Comparison of ENCODE assay signal across 29 mouse cellular contexts in the genomic region with DNA sequence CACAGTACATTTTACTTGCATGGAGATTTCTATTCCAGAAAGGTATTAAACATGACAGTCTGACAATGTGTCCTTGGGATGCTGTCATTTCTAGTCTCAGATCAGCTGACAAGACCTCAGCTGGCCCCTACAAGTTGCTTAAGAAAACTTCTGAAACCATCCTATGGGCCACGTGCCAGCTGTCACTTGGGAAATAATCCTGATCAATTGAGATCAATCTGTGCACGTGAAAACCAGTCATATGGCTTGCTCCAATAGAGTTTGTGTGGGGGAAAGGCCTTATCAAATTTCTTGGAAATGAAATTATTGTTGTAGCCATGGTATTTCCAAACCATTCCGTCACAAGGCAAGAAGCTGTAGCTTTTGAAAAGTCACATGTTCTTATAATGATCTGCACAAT. TPM values are rescaled to one million over a fixed set of nuclear protein-coding genes. Genes with fewer than 3 reads are reported as not detected.
DNase-seq lines count a peak whose midpoint lies in the region.
"Had no signal": no experiment of that assay in that cellular context is flagged by ENCODE, and none has a peak within 500 bp of the region (broad histone marks: within the 10 kb centered on the region; RNA-seq: fewer than 3 reads in every experiment).

No protein-coding gene starts in this region.

- DNase-seq in adrenal gland, adult 2 months = peak; percentile 49
- DNase-seq in adrenal gland, postnatal 4 days (ENCODE audit: low spot score in 2 of 2) = no peak
- DNase-seq in adrenal gland, postnatal 10 days = peak; percentile 12
- DNase-seq in adrenal gland, postnatal 25 days = no peak
- peak; percentile 35 for DNase-seq in testis, postnatal 10 days (ENCODE audit: low spot score)
- DNase-seq in testis, postnatal 14 days (ENCODE audit: low spot score) = no peak
- DNase-seq in cerebellum, adult 18-20 months = no peak
- DNase-seq: B cell, adult 2 months; cerebellum, adult 11 months; cerebellum, adult 2 months; cerebellum, adult 9-10 months; cerebellum, postnatal 10 days; cerebellum, postnatal 25 days had no signal

RNA-seq across cellular contexts. Expression of a gene that starts 50.8 kb away (rescaled TPM):
- not detected for total RNA-seq in adrenal gland, adult 2 months (2021)
- not detected in 2 replicates for polyA plus RNA-seq in adrenal gland, adult 2 months (2012; rRNA removed)
- total RNA-seq in adrenal gland, postnatal 4 days (2021) = not detected
- total RNA-seq in adrenal gland, postnatal 10 days (2021) = not detected
- not detected in 2 replicates for total RNA-seq in adrenal gland, postnatal 25 days (2021)
- total RNA-seq: adrenal gland, postnatal 36 days; CH12.LX; G1E had no signal
- polyA plus RNA-seq: activated CD4-positive, CD25-positive, alpha-beta regulatory T cell, adult 4 months; brain, embryonic 14.5 days; CD4-positive, CD25-positive, alpha-beta regulatory T cell, adult 4 months; cerebellum, adult 2 months; cortical plate, adult 2 months; embryonic facial prominence, embryonic 10.5 days; embryonic facial prominence, embryonic 12.5 days; embryonic facial prominence, embryonic 14.5 days; forebrain, embryonic 10.5 days; forebrain, embryonic 12.5 days; forebrain, embryonic 14.5 days; forebrain, embryonic 16.5 days; frontal cortex, adult 2 months; G1E; Patski had no signal

Comparison
In these comparisons a context has a peak if more than half of its experiments do, and no peak if none do; other contexts are left out.
1. DNase-seq: peak in adrenal gland, adult 2 months (single experiment), adrenal gland, postnatal 10 days (single experiment) and testis, postnatal 10 days (single experiment); none in adrenal gland, postnatal 4 days (0 of 2), adrenal gland, postnatal 25 days (single experiment), testis, postnatal 14 days (single experiment) and cerebellum, adult 18-20 months (0 of 2).